Mouse (Mus musculus) mesoderm, embryonic 11.5 days (tissue): ENCODE data around the gene Cit.

Experiments
- DNase-seq: peaks from one replicate; pipeline ENCODE4 v3.0.0-alpha.2; 2012; ENCODE audit warnings: low read depth, low spot score

Cit gene

DNA sequence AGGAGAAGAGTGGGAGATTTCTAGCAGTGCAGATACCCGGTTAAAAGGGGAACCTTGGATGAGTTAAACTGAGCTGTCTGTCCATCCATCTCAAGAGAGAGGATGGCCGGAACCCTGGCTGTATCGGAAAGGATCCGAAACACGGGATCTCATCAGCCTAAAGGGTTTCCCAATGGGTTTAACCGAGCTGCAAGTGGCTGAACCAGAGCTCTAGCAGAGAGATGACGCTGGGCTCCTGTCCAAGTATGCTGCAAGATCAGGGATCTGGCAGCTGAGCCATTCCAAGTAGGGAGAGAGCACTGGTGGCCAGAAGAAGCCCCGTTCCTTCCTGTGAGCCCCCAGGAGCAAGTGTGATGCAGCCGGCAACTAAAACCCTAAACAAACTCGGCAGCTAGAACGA is 64.0 kb downstream of the Cit start:
- no peak for DNase-seq

GRCm38 (mm10) chr5:115910491-115910890 is 65.4 kb downstream of the Cit start:
- DNase-seq, result no peak

DNA sequence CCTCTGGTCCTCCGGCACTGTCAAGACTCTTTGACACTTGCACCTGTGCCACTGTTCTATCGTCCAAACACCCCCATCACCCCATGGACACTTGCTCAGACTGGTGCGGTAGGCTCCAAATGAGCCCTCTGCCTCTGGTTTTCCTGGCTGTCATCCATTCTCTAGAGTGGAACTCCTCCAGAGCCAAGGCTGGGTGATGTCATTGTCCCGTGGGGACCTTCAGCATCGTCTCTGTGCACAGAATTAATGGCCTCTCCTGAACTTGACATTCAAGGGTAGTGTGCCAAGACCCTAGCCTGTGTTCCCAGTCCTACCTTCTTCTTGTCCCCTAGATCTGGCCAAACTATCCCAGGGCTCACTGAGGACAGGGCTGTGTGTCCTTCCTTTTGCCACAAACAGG is 70.4 kb downstream of the Cit start:
- DNase-seq, result no peak

GRCm38 (mm10) chr5:115917960-115918359 is 72.9 kb downstream of the Cit start:
- no peak for DNase-seq

GRCm38 (mm10) chr5:115918597-115919351 is 73.7 kb downstream of the Cit start:
- DNase-seq, result no peak

DNA sequence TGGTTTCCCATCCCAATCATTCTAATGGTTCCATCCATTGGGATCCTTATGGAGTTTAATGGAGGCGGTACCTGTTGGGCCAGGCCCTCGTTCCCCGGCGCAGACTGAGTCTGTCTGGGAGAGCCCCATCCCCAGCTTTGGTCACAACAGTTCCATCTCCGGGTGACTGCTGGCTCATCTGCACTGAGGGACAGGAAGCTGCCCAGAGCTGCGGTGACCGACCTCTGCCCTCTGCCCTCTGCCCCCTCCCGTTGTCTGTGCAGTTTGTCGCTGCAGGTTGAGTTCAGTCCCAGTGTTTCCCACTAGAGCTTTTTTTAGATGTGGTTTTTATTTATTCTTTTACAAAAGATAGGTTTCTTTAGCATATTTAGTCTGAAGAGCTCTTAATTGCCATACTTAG is 76.9 kb downstream of the Cit start:
- no peak for DNase-seq

DNA sequence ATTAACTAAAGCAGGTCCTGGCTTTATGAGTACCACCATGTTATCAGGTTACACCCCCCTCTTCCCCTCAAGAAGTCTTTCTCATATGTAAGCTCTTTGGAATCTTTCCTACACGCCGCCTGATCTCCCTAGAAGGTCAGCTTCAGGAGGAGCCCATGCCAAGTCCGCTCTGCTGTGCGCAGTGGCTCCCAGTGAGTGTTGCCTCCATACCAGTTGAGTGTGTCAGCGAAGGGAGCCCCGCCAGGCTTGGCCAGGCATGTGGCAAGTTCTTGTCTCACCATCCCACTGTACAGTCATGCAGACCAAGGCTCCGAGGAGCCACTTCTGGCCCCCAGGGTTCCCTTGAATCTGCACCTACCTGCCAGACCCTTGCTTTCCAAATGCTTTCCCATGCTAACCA is 79.9 kb downstream of the Cit start:
- no peak for DNase-seq

GRCm38 (mm10) chr5:115928786-115929507 is 83.9 kb downstream of the Cit start:
- DNase-seq, result no peak

- no peak for DNase-seq
Observed at GRCm38 (mm10) chr5:115932325-115932724, 87.2 kb downstream of the Cit start.

- DNase-seq, result no peak
Observed at GRCm38 (mm10) chr5:115936851-115937250, 91.8 kb downstream of the Cit start.

DNA sequence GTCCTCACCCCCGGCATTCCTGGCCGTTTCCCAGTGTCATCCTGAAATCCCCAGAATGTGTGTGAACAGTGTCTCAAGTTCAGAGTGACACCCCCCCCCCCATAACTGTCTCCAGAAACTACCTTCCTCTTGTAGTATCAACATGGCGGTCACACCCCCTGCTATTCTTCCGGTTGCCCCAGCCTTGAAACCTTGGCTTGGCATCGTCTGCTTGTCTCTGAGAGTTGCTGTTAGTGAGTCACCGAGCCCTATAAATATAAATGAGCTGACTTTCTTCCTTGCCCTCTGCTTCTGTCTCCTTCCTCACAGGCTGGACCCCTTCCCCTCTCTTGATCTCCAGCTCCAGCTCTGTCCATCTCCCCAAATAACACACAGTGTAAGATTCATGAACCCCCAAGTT is 92.5 kb downstream of the Cit start:
- no peak for DNase-seq

GRCm38 (mm10) chr5:115938999-115939398 is 93.9 kb downstream of the Cit start:
- DNase-seq, result no peak

- no peak for DNase-seq
Observed at GRCm38 (mm10) chr5:115942389-115942788, 97.3 kb downstream of the Cit start.

- no peak for DNase-seq
Observed at GRCm38 (mm10) chr5:115944791-115945490, 99.9 kb downstream of the Cit start.

GRCm38 (mm10) chr5:115947622-115948353 is 102.7 kb downstream of the Cit start:
- DNase-seq, result no peak

GRCm38 (mm10) chr5:115950936-115951335 is 105.9 kb downstream of the Cit start:
- DNase-seq, result no peak

GRCm38 (mm10) chr5:115953173-115953572 is 108.1 kb downstream of the Cit start:
- DNase-seq, result no peak

DNA sequence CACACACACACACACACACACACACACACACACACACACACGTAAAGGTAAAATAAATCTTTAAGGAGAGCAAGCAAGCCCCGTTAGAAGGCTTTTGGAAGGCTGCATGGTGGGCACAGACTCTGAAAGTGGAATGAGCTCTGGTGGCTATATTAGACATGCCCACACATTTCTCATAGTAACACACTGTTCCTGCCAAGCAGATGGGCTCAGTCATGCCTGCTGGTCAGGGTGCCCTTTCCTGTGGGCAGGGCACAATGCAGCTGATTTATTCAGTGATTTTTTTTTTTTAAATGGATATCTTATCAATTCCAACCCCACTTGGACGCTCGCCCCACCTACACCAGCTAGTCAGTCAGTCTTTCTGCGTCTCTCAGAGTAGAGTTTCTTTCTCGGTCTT is 109.0 kb downstream of the Cit start:
- no peak for DNase-seq

GRCm38 (mm10) chr5:115954549-115954948 is 109.5 kb downstream of the Cit start:
- no peak for DNase-seq

DNA sequence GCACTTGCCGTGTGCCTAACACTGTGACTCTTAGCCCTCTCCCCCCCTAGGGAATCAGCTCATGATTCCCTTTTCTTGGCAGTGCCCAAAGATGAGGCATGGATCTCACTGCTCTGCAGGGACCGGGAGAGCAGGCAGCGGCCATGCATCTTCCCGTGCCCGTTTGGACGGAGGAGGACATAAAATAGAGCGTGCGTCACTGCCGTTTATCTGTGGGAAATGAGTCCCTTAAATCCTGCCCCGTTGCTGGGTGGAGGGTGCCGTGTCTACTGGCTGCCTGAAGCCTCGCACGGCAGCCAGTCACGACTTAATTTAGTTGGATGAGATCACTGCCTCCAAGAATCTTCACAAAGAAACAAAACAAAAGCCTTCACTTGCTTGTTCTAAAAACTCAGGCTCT is 110.1 kb downstream of the Cit start:
- no peak for DNase-seq

DNA sequence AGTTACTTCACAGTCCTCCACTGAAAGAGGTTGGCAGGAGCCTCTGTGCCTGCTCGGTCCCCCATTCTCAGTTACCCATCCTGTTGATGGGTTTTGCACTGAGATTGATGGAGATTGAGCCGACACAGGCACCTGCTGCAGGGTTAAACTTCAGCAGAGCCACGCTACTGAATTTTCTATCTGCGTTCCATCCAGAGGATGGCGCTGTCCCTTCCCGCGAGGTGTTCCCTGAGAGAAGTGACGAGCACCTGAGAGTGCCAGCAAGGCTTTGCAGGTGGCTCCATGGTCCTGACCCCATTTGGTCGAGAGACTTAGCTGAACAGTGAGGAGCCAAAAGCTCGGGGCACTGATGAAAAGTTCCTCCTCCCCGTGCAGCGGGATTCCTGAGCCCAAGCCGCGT is 111.0 kb downstream of the Cit start:
- DNase-seq, result no peak

- no peak for DNase-seq
Observed at GRCm38 (mm10) chr5:115957177-115957576, 112.1 kb downstream of the Cit start.
